Mouse (Mus musculus): Measurements from ENCODE around the gene Mpv17. TPM values are rescaled to one million over a fixed set of nuclear protein-coding genes. Genes with fewer than 3 reads are reported as not detected.

Mpv17 gene
- polyA plus RNA-seq, 1 experiment from 2014 or later: 70.1 TPM

- Histone ChIP-seq H3K4me1 (peaks cover 23% of the 10 kb centered on the region), H3K36me3 (replicated peaks) (peaks cover 73% of the 10 kb centered on the region), H3K9me3 (no peaks in the 10 kb centered on the region), H3K4me3 (peak overlapping the region; percentile 87), H3K27ac (replicated peaks) (no peak overlapping the region), H3K27me3 (replicated peaks; ENCODE audit: low read depth, poor library complexity, severe bottlenecking) (no peaks in the 10 kb centered on the region)
- DNase-seq (ENCODE audit: low spot score): no peak
- WGBS: 91% methylated on average over 16 of the region's 16 CpGs
Observed at GRCm38 (mm10) chr5:31194486-31195485, 40.7 kb upstream of the Mpv17 start.

DNA sequence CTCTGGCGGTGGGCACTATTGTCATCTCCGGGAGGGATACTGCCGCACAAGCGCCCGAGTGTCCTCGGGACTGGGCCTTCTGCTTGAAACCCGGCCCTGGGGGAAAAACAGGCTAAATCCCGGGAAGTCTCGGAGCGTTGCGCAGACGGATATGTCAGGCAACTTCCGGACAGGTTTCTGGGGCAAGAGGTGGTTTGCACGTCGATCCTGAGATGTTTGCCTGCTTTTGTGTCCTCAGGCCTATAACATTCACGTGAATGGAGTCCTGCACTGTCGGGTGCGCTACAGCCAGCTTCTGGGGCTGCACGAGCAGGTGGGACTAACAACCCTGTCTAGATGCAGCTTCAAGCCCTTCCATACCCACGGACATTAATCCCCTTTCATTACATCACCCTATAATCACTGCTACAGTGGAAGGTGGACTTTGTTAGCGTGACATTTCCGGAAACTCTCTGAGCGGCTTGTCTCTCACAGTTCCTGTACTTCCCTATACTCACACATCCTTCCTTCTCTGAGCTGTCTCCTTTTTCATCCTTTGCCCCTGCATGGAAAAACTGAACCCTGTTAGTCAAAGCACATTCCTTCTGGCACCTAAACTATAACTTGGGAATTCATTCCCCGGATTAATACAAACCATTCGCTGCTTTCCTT lies 39.7 kb upstream of the Mpv17 start:
- no peak for DNase-seq (ENCODE audit: low spot score)
- H3K27me3 ChIP-seq (replicated peaks; ENCODE audit: low read depth, poor library complexity, severe bottlenecking): no peaks in the 10 kb centered on the region
- H3K36me3 ChIP-seq (replicated peaks): peaks cover 72% of the 10 kb centered on the region
- WGBS: 12% methylated on average over 25 of the region's 25 CpGs
- peak overlapping the region; percentile 87 for H3K4me3 ChIP-seq
- H3K4me1 ChIP-seq: peaks cover 23% of the 10 kb centered on the region
- peak overlapping the region; percentile 90 for H3K27ac ChIP-seq (replicated peaks)
- no peaks in the 10 kb centered on the region for H3K9me3 ChIP-seq

DNA sequence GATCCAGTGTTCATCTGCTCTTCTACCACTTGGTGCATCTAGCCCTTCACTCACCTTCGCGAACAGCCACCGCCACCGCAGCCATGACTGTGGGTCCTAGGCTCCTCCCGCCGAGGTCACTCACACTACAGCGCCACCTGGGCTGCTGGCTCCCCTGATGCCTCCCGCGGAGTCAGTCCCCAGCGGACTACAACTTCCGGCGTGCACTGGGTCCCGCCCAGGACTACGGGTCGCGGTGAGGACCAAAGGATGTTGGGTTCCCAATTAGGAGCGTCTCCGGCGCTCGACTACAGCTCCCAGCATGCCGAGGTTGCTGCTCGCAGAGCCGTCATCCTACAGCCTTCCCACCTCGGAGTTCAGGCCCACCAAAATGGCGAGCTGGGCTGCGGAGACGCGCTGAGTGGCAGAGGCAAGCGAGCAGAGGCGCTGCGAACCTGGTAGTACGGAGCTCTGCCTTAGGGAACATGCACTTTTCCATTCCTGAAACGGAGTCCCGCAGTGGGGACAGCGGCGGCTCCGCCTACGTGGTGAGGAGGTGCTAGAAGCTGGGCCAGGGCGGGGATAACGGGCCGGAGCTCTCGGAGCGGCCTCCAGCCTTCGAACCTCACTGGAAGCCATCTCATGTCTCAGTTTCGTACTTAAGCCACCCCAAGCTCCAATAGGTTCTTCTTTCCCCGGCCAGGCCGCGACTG lies 39.0 kb upstream of the Mpv17 start, which contains the start of the genes Snx17 and Eif2b4:
Snx17 (plus strand) TSS at position 289 of the 692 bp plus-strand sequence.
Eif2b4 (minus strand) TSS at position 492 of the 692 bp plus-strand sequence.
- Histone ChIP-seq H3K9me3 (no peaks in the 10 kb centered on the region), H3K27me3 (replicated peaks; ENCODE audit: low read depth, poor library complexity, severe bottlenecking) (no peaks in the 10 kb centered on the region), H3K4me3 (peak within 1 kb of the TSS; percentile 87), H3K4me1 (peaks cover 23% of the 10 kb centered on the region), H3K36me3 (replicated peaks) (peaks cover 72% of the 10 kb centered on the region), H3K27ac (replicated peaks) (peak within 1 kb of the TSS; percentile 90)
- under 1% methylated on average over 48 of the region's 48 CpGs for WGBS
- peak; percentile 99 for DNase-seq (ENCODE audit: low spot score)

DNA sequence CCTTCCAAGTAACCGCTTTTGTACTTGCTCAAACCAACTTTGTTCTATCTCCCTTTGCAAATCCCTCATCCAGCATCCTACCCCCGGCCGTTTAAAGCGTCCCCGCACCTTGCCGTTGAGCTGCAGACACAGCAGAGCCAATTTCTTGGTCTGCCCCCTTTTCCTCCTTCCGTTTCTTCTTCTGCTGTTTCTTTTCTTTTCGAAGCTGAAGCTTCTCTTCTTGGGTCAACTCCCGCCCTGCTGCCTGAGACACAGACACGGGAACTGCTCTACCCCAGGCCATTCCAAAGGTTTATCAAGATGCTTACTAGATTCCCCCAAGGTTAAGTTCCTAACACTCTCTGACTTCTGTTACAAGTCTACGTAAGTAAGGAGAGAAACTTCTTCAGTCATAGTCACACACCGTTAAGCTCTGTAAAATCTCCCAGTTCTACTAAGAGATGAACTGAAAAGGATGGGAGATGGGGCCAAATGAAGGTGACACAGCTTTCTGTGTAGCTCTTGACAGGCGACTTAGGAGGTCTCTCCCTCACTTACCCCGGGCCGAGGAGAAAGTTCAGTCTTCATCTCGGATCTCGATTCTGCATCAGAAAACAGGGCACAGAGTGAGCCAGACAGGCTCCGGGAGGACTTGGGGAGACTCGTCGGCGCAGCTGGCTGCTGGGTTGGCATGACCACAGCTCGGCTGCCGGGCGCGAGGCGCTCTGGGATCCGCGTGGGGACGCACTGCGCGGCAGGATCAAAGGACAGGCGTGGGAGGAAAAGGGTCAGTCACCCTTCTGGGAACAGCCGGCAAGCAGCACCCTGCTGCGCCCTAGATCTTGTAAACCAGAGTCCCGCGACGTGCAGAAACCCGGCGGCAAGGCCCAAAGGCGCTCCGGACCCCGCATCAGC lies 38.2 kb upstream of the Mpv17 start:
- 16% methylated on average over 42 of the region's 42 CpGs for WGBS
- DNase-seq (ENCODE audit: low spot score): no peak
- H3K27me3 ChIP-seq (replicated peaks; ENCODE audit: low read depth, poor library complexity, severe bottlenecking): no peaks in the 10 kb centered on the region
- peak overlapping the region; percentile 87 for H3K4me3 ChIP-seq
- H3K36me3 ChIP-seq (replicated peaks): peaks cover 72% of the 10 kb centered on the region
- H3K4me1 ChIP-seq: peaks cover 23% of the 10 kb centered on the region
- no peaks in the 10 kb centered on the region for H3K9me3 ChIP-seq
- peak overlapping the region; percentile 90 for H3K27ac ChIP-seq (replicated peaks)

- Histone ChIP-seq H3K4me3 (0 out of 2 replicates have a peak overlapping the region, but pooled peaks have one; percentile 1), H3K4me1 (peaks cover 23% of the 10 kb centered on the region), H3K36me3 (replicated peaks) (peaks cover 62% of the 10 kb centered on the region), H3K27ac (replicated peaks) (no peak overlapping the region), H3K9me3 (no peaks in the 10 kb centered on the region), H3K27me3 (replicated peaks; ENCODE audit: low read depth, poor library complexity, severe bottlenecking) (no peaks in the 10 kb centered on the region)
- WGBS: 91% methylated on average over 9 of the region's 9 CpGs
- no peak for DNase-seq (ENCODE audit: low spot score)
Observed at GRCm38 (mm10) chr5:31190201-31190600, 36.1 kb upstream of the Mpv17 start.

DNA sequence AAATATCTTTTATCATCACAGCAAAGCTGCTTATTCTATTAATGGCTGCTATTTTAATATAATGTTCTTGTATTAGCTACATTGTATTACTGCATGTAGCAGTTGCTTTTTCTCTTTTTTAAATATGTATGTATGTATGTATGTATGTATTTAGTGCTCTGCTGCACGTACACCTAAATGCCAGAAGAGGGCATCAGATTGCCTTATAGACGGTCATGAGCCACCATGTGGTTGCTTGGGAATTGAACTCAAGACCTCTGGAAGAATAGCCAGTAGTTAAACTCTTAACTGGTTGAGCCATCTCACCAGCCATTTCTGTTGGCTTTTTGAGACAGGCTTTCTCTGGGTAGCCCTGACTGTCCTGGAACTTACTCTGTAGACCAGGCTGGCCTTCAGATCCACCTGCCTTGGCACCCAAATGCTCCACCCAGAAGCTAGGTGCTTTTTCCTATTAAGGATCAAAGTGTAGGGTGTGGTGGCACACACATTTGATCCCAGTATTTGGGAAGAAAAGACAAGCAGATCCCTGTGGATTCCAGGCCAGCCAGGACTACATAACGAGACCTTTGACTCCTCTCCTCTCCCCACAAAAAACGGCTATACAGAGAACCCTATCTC lies 34.3 kb upstream of the Mpv17 start:
- Histone ChIP-seq H3K27me3 (replicated peaks; ENCODE audit: low read depth, poor library complexity, severe bottlenecking) (no peaks in the 10 kb centered on the region), H3K4me1 (peaks cover 12% of the 10 kb centered on the region), H3K27ac (replicated peaks) (no peak overlapping the region), H3K9me3 (no peaks in the 10 kb centered on the region), H3K36me3 (replicated peaks) (peaks cover 53% of the 10 kb centered on the region), H3K4me3 (no peak overlapping the region)
- no peak for DNase-seq (ENCODE audit: low spot score)
- 80% methylated on average over 4 of the region's 4 CpGs for WGBS

DNA sequence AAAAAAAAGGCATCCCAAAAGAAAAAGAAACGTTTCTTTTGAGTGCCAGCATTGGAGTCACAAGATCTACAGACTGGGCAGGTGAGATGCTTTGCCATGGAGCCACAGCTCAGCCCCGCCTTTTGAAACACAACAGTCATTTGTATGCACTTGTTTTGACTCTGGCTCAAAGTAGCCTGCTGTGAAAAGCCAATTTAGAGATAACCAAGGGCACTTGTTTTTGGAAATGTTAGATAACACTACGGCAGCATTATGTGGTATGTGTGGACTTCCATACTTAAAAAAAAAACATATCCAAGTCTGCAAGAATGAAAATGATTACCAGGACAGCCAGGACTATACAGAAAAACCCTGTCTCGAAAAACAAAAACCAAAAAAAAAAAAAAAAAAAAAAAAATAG lies 29.6 kb upstream of the Mpv17 start:
- Histone ChIP-seq H3K27me3 (replicated peaks; ENCODE audit: low read depth, poor library complexity, severe bottlenecking) (no peaks in the 10 kb centered on the region), H3K4me1 (peaks cover 10% of the 10 kb centered on the region; the same call in 1 of the 2 replicates), H3K9me3 (no peaks in the 10 kb centered on the region), H3K27ac (replicated peaks) (no peak overlapping the region), H3K36me3 (replicated peaks) (peaks cover 25% of the 10 kb centered on the region), H3K4me3 (no peak overlapping the region)
- 67% methylated on average over 4 of the region's 4 CpGs for WGBS
- no peak for DNase-seq (ENCODE audit: low spot score)

- peaks cover 14% of the 10 kb centered on the region for H3K36me3 ChIP-seq (replicated peaks)
- no peaks in the 10 kb centered on the region for H3K27me3 ChIP-seq (replicated peaks; ENCODE audit: low read depth, poor library complexity, severe bottlenecking)
- H3K9me3 ChIP-seq: no peaks in the 10 kb centered on the region
- H3K4me1 ChIP-seq: peaks cover 12% of the 10 kb centered on the region; the same call in 1 of the 2 replicates
- H3K27ac ChIP-seq (replicated peaks): no peak overlapping the region
- DNase-seq (ENCODE audit: low spot score): no peak
- H3K4me3 ChIP-seq: peak overlapping the region; percentile 71; the same call in 1 of the 2 replicates
- 92% methylated on average over 9 of the region's 9 CpGs for WGBS
Observed at GRCm38 (mm10) chr5:31181183-31181770, 27.2 kb upstream of the Mpv17 start.

DNA sequence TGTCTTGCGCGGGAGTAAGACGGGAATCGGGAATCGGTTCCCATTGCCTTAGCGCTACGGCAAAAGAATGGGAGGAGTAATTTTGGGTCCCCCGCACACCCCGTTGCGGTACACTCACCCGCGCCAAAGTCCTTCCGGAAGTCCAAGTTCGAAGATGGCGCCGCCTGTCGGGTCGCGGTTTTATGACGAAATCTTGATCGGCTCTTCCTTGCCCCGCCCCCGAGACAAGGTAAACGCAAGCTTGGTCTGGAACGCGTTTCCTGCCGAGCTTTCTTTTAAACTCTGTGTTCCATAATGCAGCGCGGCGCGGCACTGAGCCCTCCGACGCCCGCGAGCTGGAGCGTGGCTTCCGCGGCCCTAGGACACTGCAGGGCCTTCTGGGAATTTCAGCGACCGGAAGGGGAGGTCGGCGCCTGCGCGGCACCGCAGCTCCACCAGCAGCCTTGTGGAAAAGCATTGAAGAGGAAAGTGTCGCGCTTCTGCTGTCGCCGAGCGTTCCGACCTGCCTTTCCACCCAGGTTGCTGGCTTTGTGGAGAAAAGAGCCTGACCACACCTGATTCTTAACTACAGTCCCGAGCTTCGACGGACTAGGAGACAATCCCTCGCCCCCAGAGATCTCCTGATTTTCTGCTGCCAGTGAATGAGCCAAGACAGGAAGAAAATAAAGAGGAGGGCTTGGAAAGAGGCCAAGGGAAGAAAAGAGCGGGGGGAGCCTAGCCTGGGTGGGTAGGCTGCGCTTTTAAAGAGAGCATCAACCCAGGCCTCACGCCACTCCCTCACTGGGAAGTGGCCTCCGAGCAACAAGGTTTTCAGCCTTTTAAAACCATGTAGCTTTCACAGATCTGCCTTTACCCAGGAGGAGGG lies 25.9 kb upstream of the Mpv17 start, which contains the start of the genes Gm29609 and Gtf3c2:
Gm29609 (minus strand) TSS at position 146 of the 865 bp plus-strand sequence.
Gtf3c2 (minus strand) TSS at position 379 of the 865 bp plus-strand sequence.
- H3K4me1 ChIP-seq: peaks cover 12% of the 10 kb centered on the region; the same call in 1 of the 2 replicates
- under 1% methylated on average over 59 of the region's 59 CpGs for WGBS
- peak within 1 kb of the TSS; percentile 94 for H3K27ac ChIP-seq (replicated peaks)
- H3K9me3 ChIP-seq: no peaks in the 10 kb centered on the region
- peak within 1 kb of the TSS; percentile 71 for H3K4me3 ChIP-seq
- H3K36me3 ChIP-seq (replicated peaks): peaks cover 17% of the 10 kb centered on the region
- DNase-seq (ENCODE audit: low spot score): peak; percentile 94
- no peaks in the 10 kb centered on the region for H3K27me3 ChIP-seq (replicated peaks; ENCODE audit: low read depth, poor library complexity, severe bottlenecking)

DNA sequence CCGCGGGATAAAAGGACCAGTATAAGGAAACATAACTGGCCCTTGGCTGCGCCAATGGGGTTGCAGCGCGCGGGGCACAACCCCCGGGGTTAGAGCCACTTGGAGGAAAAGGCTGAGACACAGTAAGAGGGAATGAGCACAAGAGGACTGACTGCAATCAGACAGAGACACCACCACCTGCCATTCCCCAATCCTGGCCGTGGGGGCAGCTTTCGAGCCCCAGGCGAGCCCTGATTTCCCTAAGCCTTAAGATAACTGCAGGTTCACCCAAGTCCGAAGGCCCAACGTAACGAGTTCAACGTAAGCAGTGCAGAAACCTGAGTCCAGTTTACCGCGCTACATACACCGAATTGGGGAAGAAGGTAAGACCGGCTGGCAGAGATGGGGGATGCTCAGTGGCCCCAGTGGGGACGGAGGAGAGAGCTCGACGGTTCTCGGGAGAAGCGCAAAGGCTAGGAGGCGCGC lies 25.3 kb upstream of the Mpv17 start:
- peak; percentile 59 for DNase-seq (ENCODE audit: low spot score)
- H3K4me1 ChIP-seq: peaks cover 12% of the 10 kb centered on the region; the same call in 1 of the 2 replicates
- peak overlapping the region; percentile 94 for H3K27ac ChIP-seq (replicated peaks)
- H3K9me3 ChIP-seq: no peaks in the 10 kb centered on the region
- H3K36me3 ChIP-seq (replicated peaks): peaks cover 24% of the 10 kb centered on the region
- under 1% methylated on average over 25 of the region's 25 CpGs for WGBS
- no peaks in the 10 kb centered on the region for H3K27me3 ChIP-seq (replicated peaks; ENCODE audit: low read depth, poor library complexity, severe bottlenecking)
- peak overlapping the region; percentile 71 for H3K4me3 ChIP-seq
